Mouse (Mus musculus) olfactory bulb, adult 2 months (tissue): ENCODE measurements around the gene Elovl2.
A peak's percentile ranks its signal among the peaks of the same experiment; 100 is the strongest.

Experiments used
- CTCF ChIP-seq: fragments of 200-500 bp; IDR thresholded peaks from 2 replicates; pipeline ENCODE4 v1.5.1; 2012; ENCODE audit warnings: low read depth, mild to moderate bottlenecking, low read length, moderate library complexity; ENCODE audit not compliant: insufficient read depth
- POLR2A ChIP-seq: fragments of 200-500 bp; IDR thresholded peaks from 2 replicates; pipeline ENCODE4 v1.6.1; 2012; ENCODE audit warnings: mild to moderate bottlenecking, low read depth, low read length, moderate library complexity; ENCODE audit not compliant: insufficient read depth

DNA sequence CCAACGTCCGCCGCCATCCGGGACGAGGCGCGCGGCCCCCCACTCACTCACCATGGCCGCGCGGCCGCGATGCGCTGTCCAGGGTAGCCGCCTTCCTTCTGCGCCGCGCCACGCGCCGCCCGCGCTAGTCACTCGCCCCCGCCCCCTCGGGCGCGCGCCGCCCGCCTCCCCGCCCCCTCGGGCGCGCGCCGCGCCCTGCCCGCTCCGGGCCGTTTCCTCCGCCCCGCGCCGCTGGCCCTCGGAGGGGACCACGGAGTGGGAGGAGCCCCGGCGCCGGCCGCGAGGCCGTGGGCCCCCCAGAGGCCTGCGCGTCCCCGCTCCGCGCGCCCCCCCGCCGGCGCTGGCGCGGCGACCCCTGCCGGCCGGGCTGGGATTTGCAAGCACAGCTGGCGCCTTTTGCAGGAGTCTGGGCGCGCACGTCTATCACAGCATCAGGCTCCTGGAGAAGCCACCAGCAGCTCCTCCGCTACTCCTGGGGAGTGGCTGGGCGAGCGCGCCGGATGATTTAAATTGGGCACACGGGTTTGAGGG lies at the start of gene Elovl2:
- TF ChIP-seq CTCF (peak; percentile 90), POLR2A (0 out of 2 replicates have a peak, but pooled peaks have one; percentile 17)
